Mouse (Mus musculus) CH12.LX (cell line): ENCODE measurements at regions not wholly inside any gene's neighbourhood (a gene's known extent, or its start where the extent isn't known, plus 50 kb on each side); places are given as distances from the start of the nearest gene placed in this dataset.

Experiments used
- CTCF ChIP-seq, 2 experiments: IDR thresholded peaks in 1 of 2; conservative IDR thresholded peaks in 1 of 2; 2 replicates each; pipeline ENCODE4 v1.5.1; 2011 to 2012; ENCODE audit warnings: low read depth in 2 of 2, low read length in 2 of 2, improper control_type of control experiment in 1 of 2, inconsistent platforms in 1 of 2, mild to moderate bottlenecking in 1 of 2, moderate library complexity in 1 of 2
- HCFC1 ChIP-seq: IDR thresholded peaks from 2 replicates; pipeline ENCODE4 v1.6.1; 2012; ENCODE audit warnings: low read depth, mild to moderate bottlenecking, inconsistent platforms, low read length, improper control_type of control experiment
- MAFK ChIP-seq: IDR thresholded peaks from 2 replicates; pipeline ENCODE4 v1.6.1; 2011; ENCODE audit warnings: low read length, improper control_type of control experiment; ENCODE audit not compliant: insufficient replicate concordance
- POLR2A ChIP-seq: IDR thresholded peaks from 2 replicates; pipeline ENCODE4 v1.6.1; 2011; ENCODE audit warnings: low read depth, mild to moderate bottlenecking, improper control_type of control experiment, low read length

GRCm38 (mm10) chr10:96976691-96977090 lies 359.9 kb downstream of the Btg1 start:
- TF ChIP-seq MAFK (no peak), POLR2A (no peak), HCFC1 (no peak), CTCF (conservative IDR thresholded peaks at IDR 0.05 in 1 of 2, IDR thresholded peaks at IDR 0.05 in 1 of 2; ENCODE audit: low read depth in 2 of 2, low read length in 2 of 2) (no peak)
